Mouse (Mus musculus) left cerebral cortex, adult 9 months (tissue): ENCODE measurements at regions not wholly inside any gene's neighbourhood (a gene's known extent, or its start where the extent isn't known, plus 50 kb on each side); places are given as distances from the start of the nearest gene placed in this dataset.

Experiments
- DNase-seq, 2 experiments: peaks; one replicate each; pipeline ENCODE4 v3.0.0; 2022; ENCODE audit warnings: low spot score in 2 of 2

- DNase-seq = no peak
Measured at GRCm38 (mm10) chr4:26965831-26966230, 619.1 kb upstream of the Manea start.

DNA sequence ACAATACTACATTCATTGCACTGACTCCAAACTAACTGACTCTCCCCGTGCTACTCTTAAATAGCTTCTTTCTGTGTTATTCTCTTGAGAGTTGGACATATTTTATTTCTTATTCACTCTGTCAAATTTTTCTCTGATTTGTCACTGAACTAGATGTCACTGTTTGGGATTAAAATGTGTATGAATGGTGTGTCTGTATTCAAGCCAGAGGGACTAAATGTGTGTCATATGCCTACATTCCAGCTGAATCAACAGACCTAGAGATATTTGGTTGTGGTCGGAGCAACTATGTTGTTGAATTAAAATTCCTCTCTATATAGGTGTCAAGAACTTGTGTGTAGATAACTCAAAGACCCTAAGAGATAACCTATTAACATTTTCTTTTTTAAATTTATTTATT lies 618.2 kb upstream of the Manea start:
- no peak for DNase-seq

GRCm38 (mm10) chr4:26944617-26945016 lies 597.9 kb upstream of the Manea start:
- DNase-seq = no peak

DNA sequence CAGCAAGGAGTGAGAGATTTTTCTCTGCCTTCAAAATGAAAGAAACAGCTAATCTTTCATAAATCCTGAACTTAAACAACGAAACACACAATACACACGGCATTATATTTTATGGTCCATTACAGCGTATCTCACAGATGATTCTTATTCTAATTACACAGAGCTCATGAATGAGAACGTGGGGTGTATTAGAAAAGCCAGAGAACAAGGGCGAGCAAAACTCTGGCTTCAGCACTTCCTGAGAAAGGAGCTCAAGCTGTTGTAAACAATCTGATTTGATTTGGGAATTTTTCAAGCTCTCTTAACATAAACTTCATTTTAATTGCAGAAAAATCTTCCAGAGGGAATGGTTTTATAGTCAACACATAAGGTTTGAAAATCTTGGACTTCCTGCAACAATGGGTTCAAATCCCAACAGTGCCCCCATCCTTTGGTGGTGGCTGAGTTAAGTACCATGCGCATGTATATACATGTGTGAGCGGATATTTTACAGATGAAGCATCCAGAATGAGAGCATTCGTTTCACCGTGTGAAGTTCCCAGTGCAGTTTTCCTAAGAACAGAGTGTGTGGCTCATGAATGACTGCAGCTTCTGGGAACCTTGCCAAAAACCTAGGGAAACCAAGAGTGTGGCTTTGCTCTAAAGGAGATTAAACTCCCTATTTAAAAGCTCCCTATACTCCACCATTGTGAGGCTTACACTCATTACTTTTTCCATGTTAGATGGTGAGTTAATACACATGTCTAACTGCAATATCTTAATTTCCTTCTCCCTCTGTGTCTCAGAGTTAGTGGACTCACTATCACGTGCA lies 587.5 kb upstream of the Manea start:
- peak; percentile 9 to 48 for DNase-seq

DNA sequence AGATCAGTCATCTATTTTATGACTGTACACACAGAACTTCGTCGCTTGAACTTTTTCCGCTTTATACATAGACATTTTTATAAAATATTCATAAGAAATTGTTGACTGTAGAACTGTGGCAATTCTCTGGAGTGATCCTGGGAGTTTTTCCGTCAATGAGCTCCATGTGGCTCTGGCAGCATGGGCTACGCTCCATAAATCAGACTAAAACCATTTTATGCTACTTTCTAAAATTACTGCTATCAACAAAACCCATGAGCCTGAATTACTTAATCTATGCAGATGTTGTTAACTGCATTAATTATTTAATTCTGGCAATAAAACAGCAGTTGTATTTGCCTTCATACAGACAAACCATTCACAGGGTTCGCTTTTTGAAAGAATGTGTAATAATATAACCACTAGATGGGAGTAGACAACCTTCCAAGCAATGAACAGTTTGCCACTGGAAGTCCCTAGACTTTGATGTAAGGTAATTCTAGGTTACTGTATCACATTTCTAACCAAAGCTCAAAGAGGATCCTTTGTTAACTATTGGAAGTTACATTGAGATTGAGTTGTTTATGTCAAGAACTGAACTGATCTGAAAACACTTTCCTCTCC lies 583.3 kb upstream of the Manea start:
- DNase-seq = peak; percentile 3 to 10

DNA sequence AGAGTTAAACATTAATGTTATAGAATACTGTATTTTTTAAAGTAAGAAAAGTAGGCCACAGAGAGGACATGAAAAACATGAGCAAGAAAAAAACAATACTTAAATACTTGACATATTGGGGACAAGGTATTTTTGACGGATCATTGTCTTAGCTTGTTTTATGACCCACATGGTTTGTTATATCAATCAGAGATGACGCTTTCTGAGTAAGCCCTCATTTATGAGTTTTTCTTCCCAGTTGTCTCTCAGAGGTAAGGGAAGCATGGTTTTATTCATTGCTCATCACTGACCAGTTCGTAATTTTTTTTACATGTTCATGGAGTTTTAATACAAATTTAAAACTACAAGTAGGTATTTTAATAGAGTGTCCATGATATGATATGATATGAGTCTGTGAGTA lies 579.4 kb upstream of the Manea start:
- no peak for DNase-seq

- DNase-seq = no peak
Measured at GRCm38 (mm10) chr4:26888514-26888913, 541.8 kb upstream of the Manea start.

GRCm38 (mm10) chr4:26879022-26879421 lies 532.3 kb upstream of the Manea start:
- no peak for DNase-seq

GRCm38 (mm10) chr4:26841761-26842160 lies 495.1 kb upstream of the Manea start:
- DNase-seq = no peak

DNA sequence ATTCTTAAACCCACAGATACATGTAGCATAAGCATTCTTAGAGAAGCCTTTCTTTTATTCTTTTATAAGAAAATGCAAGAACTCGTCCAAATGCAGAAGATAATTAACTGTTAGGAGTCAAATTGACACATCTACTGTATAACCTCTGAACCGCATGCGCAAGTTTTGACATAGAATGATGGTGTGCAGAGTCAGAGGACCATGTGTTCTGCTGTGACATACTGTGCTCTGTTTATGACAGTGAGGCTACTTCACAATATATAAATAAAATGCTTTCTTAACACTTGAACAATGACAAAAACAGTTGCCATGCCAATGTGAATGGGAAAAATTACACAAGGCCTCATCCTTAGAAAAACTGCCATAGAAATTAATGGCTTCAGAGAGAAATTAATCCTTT lies 454.1 kb upstream of the Manea start:
- no peak for DNase-seq

- DNase-seq = peak; percentile 4 to 23
Measured at GRCm38 (mm10) chr4:26793181-26793824, 446.6 kb upstream of the Manea start.

GRCm38 (mm10) chr4:26767896-26768295 lies 421.2 kb upstream of the Manea start:
- no peak for DNase-seq

- no peak for DNase-seq
Measured at GRCm38 (mm10) chr4:26766235-26767228, 419.8 kb upstream of the Manea start.

GRCm38 (mm10) chr4:26740815-26741214 lies 394.1 kb upstream of the Manea start:
- no peak for DNase-seq

DNA sequence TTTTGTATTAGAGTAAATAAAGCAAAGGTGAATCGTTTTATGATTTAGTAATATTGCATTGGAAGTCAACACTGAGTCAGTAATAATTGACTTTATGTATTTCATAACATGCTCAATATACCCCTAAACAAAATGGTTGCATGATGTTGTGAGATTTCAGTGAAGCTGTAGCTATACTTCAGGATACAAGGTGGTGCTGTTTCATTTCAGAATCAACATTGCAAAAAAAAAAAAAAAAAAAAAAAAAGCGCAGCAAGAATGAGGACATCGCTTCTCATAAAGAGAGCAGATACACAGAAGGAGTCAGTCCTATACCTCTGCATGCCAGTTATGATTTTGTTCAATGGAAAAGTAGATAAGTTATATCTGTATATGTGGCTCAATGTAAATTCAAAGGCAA lies 389.7 kb upstream of the Manea start:
- no peak for DNase-seq

DNA sequence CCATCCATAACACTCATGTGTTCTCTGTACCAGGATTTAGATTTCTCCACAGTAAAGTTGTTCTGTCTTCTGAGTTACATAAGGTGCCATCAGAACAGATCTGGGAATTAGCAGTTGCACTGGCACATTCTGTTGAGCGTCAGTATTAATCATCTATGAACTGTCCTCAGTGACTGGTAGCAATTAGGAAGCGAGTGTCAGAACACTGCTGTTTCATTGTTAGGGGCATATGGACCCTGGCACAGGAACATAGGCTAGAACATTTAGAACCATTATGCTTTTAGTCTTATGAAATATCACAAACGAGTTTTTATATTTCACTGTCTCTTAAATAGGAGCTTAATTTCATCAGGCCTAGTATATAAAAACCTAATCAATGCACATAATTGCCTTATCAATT lies 367.7 kb upstream of the Manea start:
- no peak for DNase-seq

- DNase-seq = peak; percentile 40 to 43
Measured at GRCm38 (mm10) chr4:26709964-26710363, 363.3 kb upstream of the Manea start.

DNA sequence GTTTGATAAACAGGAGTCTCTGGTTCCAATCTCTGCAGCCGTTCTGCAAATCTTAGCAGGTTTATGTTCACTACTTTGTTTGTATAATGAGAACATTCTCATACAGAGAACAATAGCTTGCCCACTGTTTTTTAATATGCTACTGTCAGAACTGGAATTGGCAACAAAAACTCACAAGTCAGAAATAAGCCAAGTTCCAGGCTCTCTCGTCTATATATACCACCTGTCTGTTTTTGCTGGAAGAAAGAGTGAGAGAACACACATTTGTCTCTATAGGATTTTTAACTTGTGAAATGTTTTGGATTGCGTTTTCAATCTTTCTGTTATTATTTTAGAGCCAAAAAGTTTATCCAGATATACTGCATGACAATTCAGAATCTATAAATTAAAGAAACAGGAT lies 349.3 kb upstream of the Manea start:
- no peak for DNase-seq
